Mouse (Mus musculus) mature B cell (primary cell): ENCODE data around the gene Efhd1.

Source experiments
- in situ Hi-C: fragments of 300-500 bp; cut with MboI; formaldehyde crosslinking; loops from 2 replicates; pipeline ENCODE4 v1.14.3; 2019

Gene Efhd1

DNA sequence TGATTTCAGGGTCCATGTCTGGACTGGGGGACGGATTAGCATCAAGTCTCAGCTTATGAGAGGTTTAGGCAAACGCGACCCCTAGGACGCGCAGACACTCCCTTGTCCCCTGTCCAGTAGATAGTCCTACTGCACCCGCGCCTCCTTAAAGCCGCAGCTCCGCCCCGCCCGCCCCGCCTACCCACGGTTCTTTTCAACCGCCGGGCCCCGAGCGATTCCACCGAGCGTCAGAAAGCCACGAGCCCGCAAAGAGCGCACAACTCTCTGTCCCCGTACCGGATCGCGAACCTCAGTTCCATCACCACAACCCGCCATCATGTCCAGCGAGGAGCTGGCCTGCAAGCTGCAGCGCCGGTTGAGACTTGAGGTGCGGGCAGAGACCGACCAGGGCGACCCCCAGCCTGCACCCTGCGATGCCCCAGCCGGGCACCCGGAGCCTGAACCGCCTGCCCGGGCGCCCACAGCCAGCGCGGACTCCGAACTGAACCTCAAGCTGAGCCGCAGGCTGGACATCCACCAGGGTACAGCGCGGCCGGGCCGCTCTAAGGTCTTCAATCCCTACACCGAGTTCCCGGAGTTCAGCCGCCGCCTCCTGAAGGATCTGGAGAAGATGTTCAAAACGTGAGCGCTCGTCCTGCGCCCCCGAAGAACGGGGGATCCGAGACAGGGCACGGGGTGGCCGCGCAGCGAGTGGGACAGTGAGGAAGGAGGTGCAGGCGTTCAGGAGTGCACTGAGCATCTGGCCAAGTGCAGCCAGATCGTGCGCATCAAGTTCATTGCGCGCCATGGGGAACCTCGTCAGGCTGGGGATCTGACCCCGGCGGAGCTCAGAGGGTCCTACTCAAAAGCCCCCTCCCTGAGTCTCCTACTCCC lies at the start of gene Efhd1:
Efhd1 (plus strand) TSS at position 230 of the 873 bp plus-strand sequence.
- in situ Hi-C loops = no loop called here

DNA sequence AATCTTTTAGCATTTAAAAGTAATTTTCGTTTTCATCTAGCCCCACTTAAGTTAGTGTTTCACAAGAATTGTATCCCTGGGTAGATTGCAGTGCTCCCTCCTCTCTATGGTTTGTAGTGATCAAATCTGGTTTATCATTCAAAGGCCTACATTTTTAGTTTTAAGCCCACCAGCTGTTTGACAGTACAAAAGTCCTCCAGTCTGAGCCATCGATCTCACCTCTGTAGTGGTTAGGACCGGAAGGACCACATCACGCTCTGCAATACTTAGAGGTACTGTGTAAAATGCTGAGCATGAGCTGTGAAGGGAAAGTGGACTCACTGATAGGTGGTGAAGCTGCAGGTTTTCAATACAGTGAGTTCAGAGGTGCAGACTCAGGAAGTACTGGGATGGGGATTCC lies 49.4 kb upstream of the Efhd1 start:
- in situ Hi-C loops = no loop called here

GRCm38 (mm10) chr1:87217938-87218337 lies 46.2 kb upstream of the Efhd1 start:
- in situ Hi-C loops = no loop called here

DNA sequence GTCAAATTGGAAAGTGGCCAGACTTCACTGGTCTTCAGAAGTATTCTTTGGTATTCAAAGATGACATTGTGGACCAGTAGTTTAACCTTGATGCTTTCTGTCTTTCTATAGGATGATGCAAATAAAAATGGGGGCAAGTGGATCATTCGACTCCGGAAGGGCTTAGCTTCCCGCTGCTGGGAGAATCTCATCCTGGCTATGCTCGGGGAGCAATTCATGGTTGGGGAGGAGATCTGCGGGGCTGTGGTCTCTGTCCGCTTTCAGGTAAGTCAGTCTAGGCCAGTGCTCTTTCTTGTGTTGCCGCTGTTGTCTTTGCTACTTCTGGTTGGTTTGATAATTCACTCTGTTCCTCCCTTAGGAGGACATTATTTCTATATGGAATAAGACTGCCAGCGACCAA lies 38.4 kb upstream of the Efhd1 start:
- in situ Hi-C loops = no loop called here

DNA sequence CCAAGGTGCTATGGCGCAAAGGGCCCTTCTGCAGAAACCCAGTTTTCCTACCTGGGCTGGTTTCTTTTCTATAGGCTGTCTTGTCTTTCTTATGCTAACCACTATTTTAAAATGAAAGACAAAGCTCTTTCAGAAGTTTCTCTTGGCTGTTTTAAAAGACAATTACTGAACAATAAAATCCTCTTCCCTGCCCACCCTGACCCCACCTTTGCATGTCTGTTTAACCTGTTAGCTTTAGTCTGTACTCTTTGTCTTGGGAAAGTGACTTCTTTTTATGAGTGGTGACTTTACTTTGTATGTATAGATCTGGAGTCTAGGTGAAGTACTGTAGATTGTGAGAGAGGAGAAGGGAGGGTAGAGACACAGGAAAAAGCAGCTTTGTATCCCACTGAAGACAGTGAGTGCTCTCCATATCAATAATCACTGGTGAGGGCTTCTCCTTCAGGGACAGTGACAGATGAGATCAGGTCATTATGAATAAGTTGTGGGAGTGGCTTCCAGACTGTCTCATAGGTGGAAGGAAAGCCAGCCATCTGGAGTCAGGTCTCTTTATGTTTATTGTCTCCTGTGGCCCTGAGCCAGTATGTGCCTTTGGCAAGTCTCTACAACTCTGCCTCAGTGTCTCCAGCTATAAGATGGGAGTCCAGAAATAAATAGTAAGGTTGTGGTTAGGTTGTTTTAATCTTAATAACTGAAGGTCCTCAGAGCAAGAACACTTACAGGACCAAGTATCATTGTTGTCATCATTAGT lies 37.6 kb upstream of the Efhd1 start:
- in situ Hi-C loops = no loop called here

GRCm38 (mm10) chr1:87227160-87227550 lies 37.0 kb upstream of the Efhd1 start:
- in situ Hi-C loops = no loop called here

DNA sequence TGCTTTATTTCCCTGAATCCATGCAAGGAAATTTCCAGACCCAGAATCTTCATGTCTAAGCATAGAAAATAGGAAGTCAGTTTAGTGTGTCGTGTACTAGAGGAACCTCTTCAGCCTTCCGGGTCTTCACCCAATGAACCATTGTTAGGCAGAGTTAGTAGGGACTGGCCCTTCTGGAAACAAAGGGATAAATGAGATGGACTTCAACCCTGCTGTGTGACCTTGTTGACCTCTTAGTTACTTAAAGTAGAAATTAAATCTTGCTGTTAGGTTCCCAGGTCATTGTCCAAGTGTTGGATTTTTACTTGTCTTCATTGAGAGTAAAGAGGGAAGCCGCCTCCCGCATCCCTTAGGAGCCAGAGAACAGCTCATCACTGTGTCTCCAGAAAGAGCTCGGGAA lies 33.6 kb upstream of the Efhd1 start:
- in situ Hi-C loops = no loop called here

DNA sequence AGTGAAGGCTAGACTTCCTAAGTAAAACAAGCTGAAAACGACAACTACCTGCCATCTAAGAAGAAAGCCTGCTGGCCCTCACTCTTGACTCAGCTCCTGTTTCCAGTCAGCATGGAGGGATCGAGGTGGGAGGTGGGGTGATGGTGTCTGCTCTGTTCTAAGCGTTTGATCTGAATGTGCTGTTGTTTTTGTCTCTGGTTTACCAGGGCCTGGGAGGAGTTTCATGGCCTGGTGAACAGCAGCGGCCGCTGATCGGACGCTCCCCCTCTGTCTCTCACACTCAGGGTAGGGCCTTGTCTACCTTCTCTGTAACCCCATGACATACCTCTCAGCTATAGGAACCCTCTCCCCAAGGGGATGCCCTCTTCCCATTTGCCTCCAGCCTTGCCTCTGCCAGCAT lies 32.0 kb upstream of the Efhd1 start:
- in situ Hi-C loops = no loop called here

DNA sequence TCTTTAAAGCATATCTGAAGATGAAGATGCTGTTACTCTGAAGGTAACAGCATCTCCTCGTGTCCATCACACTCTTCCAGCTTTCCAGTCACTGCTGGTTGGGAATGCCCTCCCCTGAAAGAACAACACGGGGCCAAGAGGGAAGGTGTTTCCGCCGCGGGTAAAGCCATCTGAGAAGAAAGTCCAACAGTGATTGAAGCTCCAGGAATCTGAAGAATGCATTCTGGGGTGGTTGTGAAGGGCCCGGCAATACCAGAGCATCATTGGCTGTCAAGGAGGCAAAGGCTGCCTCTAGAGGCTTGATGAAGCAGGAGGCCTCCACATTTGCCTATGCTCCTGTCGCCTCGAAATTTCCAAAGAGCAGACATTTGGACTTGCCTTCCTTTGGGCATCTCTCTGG lies 25.1 kb upstream of the Efhd1 start:
- in situ Hi-C loops = no loop called here

DNA sequence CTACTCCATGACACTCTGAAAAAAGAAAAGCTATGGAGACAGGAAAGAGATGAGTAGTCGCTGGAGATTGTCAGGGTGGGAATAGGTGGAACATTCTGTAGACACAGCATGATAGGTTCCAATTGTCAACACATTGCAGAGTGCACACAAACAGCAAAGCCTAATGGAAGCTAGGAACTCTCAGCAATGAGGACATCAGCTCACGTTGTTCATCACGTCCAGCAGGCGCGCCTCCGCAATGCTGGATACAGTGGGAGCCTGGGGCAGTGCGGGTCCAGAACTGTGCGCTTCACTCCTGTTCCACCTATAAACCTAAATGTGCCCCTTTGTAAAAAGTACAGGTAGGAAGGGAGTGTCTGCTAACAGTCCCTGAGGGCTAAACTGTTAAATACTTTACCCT lies 21.1 kb upstream of the Efhd1 start:
- in situ Hi-C loops = no loop called here

DNA sequence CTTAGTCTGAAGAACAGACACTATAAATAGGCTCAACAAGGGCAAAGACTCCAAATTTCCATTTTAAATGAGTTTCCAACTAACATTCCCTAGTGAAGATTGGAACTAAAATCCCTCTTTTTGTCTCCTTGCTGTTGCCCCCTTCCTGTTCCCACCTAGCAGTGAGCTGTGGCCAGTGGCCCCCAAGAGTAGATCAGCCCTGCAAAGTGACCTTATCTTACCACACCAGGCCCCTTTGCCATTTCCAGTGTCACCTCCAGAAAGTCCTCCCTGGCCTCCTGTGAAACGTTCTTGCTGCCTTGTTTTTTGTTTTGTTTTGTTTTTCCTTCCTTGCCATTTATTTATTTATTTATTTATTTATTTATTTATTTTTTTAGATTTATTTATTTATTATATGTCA lies 18.7 kb upstream of the Efhd1 start:
- in situ Hi-C loops = no loop called here

- in situ Hi-C loops = no loop called here
These were observed 18.0 kb upstream of the Efhd1 start for GRCm38 (mm10) chr1:87245929-87246815.

DNA sequence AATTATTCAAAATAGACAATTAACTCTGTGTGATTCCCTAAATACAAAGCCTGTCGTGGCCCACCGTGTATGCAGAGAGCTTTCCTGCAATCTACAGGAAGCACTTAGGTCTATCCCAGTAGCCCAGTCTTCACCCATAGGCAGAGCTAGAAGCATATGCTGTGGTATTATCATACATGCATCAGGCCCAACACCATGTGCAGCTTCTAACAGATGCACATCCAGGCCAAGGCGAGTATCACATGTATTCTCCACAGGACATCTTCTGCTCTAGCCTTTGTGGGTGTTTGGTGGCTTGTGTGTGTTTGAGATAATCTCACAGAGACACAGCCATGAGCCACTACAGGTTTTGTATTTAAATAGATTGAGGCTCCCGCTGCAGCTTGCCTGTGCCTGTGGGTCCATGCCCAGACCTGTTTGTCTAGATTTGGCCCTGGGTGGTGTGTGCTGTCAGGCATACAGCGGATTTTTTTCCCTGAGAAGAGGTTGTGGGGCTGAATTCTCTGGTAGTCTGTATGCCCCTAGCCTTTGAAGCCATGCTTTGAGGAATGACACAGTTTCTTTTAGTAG lies 12.0 kb upstream of the Efhd1 start:
- in situ Hi-C loops = no loop called here

DNA sequence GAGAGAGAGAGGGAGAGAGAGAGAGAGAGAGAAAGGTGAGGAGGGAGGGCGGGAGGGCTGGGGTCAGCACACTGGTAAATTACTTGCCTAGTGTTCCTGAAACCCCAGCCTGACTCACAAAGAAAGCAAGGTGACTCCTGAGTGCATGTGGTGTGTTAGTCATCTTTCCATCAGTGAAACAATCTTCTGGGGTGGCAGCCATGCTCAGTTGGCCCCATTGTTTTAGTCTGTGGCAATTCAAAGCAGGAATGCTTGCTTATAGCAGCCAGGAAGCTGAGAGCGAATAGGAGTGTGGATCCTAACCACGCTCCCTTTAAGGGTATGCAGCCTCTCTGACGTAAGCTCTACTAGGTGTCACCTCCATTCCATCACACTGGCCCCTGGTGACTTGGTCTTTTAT lies 9.0 kb upstream of the Efhd1 start:
- in situ Hi-C loops = no loop called here

DNA sequence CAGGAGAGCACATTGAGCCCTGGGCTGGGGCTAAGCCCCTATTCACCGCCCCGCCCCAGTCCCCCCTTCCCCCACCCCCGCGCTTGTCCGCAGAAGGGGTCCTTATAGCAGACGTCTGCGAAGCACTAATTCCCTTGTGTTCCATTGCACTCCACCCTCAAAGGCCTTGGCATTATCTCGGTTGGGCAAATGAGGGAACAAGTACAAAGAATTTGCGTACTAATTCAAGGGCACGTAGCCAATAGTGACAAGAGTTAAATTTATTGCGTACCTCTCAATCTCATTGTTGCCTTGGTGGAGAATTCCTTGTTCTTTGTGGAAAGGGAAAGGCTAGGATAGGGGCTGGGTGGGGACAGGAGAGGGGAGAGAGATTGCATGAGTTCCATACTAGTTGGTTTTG lies 6.5 kb upstream of the Efhd1 start:
- in situ Hi-C loops = no loop called here

- in situ Hi-C loops = no loop called here
These were observed 5.7 kb upstream of the Efhd1 start for GRCm38 (mm10) chr1:87258484-87258883.

DNA sequence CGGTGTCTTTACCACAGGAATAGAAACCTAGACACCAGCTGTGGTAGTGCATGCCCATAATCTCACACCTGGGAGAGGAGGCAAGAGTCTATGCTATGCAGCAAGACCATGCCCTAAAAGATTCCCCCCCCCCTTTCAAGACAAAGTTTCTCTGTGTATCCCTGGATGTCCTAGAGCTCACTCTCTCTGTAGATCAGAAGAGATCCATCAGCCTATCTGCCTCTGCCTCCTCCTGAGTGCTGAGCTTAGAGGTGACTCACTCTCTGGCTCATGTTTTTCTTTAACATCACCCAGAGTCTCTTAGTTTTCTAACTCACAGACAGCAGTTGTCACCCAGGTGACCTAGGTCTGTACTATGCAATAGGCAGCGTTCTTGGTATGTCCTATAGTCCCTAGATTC lies 4.8 kb upstream of the Efhd1 start:
- in situ Hi-C loops = no loop called here

DNA sequence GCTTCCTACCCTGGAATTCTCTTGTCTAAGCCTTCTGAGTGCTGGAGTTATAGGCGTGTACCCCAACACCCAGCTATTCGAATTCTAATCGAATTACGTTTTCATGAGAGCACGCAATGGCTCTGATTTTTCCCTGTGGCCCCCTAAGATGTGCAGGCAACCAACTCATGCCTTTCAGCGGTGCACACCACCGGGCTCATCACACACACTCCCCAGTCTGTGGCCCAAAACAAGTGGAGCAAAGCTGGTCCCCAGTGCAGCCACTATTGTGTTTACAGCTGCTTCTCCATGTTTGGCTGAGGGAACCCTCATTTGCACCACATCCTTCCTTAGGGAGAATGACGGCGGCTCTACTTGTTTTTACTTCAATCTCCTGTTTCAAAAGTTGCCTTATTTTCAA lies 906 bp upstream of the Efhd1 start:
- in situ Hi-C loops = no loop called here

- in situ Hi-C loops = no loop called here
These were observed 398 bp upstream of the Efhd1 start for GRCm38 (mm10) chr1:87263796-87264133.

- in situ Hi-C loops = no loop called here
These were observed 1.0 kb downstream of the Efhd1 start for GRCm38 (mm10) chr1:87265200-87265599.

DNA sequence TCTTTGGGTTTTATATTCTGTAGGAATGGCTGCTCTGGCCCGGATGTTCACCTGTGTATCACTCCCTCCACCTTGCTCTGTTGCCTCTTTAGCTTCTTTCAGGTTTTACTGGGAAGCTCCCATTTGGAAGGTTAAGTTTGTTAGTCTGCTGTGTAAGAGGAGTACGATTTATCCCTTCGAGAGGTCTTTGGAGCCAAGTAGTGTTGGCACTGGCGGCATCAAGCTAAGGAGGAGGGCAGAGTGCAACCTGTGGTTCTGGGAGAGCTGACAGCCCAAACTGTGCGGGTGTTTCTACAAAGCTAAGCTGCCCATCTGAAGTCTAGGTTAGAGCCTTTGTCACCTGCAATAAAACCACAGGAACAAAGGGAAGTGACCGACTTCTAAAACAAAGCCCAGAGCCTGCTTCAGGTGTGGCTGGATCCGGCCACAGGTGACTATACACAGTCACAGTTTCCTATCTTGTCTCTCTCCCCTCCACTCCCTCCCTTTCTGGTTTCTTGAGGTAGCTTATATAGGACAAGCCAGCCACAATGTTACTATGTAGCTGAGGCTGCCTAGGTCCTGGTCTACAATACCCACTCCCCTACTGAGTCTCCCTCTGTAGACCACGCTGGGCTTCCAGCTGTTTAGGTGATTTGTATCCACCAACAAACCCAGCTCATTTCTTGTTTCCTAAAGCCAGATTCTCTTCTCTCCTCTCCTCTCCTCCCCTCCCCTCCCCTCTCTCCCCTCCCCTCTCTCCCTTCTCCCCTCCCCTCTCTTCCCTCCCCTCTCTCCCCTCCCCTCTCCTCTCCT lies 2.3 kb downstream of the Efhd1 start:
- in situ Hi-C loops = no loop called here
